Mouse (Mus musculus) ovary, postnatal 36 days (tissue): ENCODE measurements around the gene Avpi1.

ENCODE experiments used
- DNase-seq: peaks from one replicate; pipeline ENCODE4 v3.0.0; 2022; ENCODE audit warnings: low spot score, mixed read lengths

The Avpi1 gene

GRCm38 (mm10) chr19:42144541-42145167, 15.8 kb upstream of the Avpi1 start:
- peak; percentile 81 for DNase-seq

DNA sequence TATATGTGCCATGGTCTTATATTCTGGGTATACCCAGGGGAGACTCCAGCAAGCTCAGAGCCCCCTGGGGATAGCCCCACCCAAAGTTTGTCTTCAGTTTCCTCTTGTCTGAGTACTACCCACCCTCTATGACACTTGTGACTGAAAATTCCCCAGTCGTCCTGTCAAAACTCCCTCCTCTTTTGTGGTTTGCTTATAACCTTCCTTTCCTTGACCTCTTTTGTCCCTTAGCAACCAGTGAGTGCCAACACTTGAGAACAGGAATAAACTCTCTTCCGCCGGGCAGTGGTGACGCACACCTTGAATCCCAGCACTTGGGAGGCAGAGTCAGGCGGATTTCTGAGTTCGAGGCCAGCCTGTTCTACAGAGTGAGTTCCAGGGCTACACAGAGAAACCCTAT, 15.2 kb upstream of the Avpi1 start:
- DNase-seq = no peak

DNA sequence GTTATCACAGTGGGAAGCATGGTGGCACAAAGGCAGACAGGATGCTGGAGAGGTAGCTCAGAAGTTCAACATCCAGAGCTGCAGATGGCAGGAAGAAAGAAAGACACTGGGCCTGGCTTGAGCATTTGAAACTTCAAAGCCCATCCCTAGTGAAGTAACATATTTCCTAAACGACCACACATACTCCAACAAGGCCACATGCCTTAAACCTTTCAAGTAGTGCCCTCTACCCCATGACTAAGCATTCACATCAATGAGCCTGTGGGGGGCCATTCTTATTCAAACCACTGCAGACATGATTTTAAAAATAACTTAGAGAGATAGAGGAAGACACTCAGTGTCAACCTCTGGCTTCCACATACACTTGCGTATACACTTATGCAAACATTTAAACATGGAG, 13.9 kb upstream of the Avpi1 start:
- no peak for DNase-seq

GRCm38 (mm10) chr19:42141998-42142397, 13.1 kb upstream of the Avpi1 start:
- no peak for DNase-seq

DNA sequence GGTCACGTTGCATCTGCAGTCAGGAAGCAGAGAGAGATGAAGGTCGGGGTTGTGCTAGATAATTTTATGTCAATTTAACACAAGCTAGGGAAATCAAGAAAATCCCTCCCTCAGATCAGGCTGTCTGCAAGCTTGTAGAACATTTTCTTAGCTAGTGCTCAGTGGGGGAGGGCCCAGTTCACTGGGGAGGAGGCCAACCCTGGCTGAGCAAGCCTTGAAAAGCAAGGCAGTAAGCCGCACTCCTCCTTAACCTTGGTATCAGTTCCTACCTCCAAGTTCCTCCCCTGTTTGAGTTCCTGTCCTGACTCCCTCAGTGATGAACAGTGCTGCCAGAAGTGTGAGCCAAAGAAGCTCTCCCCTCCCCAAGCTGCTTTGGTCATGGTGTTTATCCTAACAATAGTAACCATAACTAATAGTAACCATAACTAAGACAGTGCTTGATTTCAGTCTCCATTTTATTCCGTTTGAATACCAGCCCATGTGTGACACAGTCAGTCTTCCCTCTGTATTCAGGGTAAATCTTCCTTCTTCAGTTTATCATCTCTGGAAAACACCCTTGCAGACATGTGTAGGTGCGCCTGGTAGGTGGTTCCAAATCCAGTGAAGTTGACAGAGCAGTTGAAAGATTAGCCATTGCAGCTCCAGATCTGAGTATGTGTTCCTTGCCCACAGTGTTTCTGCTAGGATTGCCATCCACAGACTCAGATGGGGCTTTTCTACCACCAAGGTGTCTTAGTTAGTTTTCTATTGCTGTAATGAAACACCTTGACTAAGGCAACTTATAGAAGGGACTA, 11.1 kb upstream of the Avpi1 start:
- DNase-seq = no peak

DNA sequence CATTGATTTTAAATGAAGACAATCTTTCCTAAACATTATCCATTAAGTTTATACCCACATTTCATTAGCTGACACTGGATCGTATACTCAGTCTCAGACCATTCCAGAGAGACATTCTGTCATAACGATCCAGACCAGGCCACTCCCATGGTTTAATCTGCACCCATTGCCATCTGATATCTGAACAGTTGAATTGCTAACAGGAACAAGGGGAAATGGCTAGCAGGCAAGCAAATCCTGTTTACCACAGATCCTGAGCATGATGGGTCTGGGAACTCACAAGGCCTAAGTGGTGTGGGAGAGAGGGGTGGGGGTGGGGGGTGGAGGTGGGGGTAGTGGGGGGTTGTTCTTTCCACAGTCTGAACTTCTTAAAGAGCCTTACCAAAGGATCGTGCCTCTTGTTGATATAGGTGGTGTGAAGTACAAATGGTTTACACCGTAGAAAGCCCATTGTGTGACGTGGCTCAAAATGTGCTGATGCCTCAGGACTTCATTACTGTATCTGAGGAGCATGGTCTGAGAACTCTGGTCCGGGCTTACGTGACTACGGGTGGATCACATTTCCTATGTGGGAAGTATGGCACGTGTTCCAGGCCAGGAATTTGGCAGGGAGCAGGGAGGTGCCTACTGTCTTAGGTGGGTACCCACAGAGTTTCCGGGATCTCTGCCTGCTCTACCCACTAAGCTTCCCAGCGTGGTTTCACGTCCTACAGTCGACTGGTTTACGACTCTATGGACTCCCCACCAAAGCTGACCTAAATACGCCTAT, 9.8 kb upstream of the Avpi1 start:
- DNase-seq = no peak

DNA sequence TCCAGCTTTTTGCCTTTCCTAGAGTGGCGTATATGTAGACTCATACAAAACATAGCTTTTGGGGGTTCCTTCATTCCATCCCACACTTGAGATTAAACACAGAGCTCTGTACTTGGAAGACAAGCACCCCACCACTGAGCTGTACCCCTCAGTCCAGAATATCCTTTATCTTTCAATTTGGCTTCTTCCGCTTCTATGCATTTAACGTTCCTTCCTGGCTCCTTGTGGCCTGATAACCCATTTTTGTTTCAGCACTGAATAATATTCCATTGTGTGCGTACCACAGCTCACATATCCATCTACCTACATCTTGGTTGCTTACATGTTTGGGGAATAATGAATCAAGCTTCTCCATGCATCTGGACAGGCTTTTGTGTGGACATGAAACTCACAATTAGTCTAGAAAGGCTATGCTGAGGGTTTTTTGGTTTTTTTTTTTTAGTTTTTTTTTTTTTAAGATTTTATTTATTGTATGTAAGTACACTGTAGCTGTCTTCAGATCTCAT, 8.4 kb upstream of the Avpi1 start:
- DNase-seq = no peak

- DNase-seq = no peak
Measured at GRCm38 (mm10) chr19:42136126-42136525, 7.3 kb upstream of the Avpi1 start.

GRCm38 (mm10) chr19:42135070-42135469, 6.2 kb upstream of the Avpi1 start:
- no peak for DNase-seq

- DNase-seq = no peak
Measured at GRCm38 (mm10) chr19:42131101-42131500, 2.2 kb upstream of the Avpi1 start.

GRCm38 (mm10) chr19:42130294-42130606, 1.4 kb upstream of the Avpi1 start:
- DNase-seq = no peak

GRCm38 (mm10) chr19:42129509-42130293, 842 bp upstream of the Avpi1 start:
- no peak for DNase-seq

GRCm38 (mm10) chr19:42128052-42128740, 663 bp downstream of the Avpi1 start:
- peak; percentile 31 for DNase-seq

DNA sequence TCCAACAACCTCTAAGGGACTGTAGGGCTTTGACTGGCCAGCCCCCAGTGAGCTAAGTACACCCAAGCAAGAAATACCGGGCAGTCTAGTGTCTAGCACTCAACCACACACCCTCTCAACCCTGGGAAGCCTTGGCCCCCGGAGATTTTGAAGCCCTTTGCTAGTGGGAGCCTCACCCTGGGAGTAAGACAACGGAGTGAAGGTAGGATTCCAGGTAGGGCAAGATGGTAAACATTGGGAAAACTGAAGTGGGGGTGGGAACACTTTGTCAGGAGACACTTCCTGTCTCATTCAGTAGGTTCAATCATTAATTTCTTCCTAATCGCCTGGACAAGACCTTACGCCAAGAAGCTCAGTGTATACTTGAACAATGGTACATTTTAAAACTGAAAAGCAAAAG, 1.8 kb downstream of the Avpi1 start:
- no peak for DNase-seq

- no peak for DNase-seq
Measured at GRCm38 (mm10) chr19:42126219-42126605, 2.6 kb downstream of the Avpi1 start.

- DNase-seq = no peak
Measured at GRCm38 (mm10) chr19:42125501-42126218, 3.2 kb downstream of the Avpi1 start.

DNA sequence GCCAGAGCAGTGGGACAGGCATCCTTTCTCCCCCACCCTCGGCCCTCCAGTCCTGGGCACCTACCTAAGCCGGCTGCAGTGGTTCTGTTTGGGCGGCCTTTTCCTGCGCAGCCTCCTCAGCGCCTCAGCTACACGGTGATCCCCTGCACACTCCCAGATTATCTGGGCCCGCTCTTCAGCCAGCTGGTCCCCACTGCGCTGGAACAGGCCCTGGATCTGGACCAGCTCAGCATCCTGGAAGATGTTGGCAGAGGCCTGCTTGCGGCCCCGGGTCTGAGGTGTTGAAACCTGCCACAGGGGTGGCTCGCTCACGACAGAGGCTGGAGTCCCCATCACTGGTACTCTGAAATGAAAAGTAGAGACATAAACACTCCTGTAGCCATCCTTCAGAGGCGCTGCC, 4.2 kb downstream of the Avpi1 start:
- no peak for DNase-seq

DNA sequence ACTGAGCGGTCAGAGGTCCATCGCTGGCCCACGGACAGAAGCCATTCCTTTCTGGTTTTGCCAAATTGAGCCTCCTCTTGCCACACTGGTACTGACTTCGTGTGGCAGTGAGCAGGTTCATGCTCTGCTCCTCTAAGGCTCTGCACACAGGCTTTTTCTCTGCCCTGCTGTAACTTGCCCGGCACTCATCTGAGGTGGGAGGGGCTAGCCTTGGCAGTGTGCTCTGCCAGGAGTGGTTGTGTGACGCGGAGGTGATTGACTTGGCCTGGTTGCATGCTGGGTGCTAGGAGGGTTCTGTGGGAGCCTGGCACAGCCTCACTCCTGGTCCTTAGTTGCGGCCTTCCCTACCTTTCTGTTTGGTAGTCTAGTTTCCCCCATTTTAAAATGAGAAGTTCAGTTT, 8.4 kb downstream of the Avpi1 start:
- no peak for DNase-seq

DNA sequence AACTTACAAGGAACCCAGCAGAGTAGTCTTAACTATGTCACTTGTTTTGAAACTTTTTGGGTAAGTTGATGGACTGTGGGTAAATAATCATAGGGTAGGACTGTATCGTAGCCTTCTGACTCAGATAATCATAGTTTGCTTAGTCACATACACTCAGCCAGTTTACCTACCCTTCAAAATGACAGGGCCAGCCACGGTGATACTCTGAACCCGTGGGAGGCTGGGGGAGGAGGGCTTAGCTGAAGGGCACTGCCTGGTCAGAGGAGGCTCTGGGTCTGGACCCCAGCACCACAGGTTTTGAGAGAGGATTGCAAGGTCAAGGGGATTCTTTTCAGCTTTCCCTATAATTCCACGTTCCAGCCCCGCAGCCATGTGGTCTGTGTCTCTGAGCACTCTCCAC, 10.3 kb downstream of the Avpi1 start:
- no peak for DNase-seq

DNA sequence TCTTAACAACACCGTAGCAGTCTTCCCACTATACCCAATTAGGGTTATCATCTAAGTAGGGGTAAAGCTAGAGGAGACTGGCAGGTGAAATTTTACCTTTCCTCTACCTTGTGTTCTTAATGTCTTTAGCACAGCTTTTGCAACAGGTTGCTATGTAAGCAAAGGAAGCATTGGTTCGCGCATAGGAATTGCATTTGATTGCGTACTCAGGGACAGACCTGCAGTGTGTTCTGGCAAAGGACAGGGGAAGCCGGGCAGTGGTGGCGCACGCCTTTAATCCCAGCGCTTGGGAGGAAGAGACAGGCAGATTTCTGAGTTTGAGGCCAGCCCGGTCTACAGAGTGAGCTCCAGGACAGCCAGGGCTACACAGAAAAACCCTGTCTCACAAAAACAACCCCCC, 10.7 kb downstream of the Avpi1 start:
- DNase-seq = no peak

DNA sequence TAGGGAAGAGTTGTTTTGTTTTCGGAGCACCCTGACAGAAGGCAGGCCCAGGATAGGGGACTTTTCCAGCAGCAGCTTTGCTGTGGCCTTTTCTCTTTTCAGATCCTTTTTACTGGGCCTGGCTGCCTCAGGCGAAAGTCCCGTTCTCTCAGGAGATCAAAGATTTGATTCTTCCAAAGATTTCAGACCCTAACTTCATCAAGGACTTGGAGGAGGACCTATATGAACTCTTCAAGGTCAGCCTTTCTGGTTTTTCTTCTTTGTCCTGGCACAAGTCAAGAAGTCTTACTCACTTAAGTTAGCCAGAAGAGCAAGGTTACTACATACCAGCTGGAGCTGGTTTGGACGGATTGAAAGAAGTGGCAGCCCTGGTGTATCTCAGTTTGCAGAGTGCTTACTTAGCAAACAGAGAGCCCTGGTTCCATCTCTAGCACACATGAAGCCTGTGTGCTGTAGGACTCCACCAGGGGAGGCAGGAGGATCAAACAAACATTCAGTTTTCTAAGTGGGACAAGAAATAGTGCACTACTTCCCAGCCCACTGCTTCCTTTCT, 13.0 kb downstream of the Avpi1 start:
- no peak for DNase-seq
